Mouse (Mus musculus): ENCODE results near the gene Hnrnpul1.
A peak's percentile ranks its signal among the peaks of the same experiment; 100 is the strongest.

Gene Hnrnpul1

GRCm38 (mm10) chr7:25689603-25690021, 64.9 kb downstream of the Hnrnpul1 start:
- peak; percentile 60 for DNase-seq (ENCODE audit: low read depth)

GRCm38 (mm10) chr7:25688810-25689586, 65.6 kb downstream of the Hnrnpul1 start:
- peak; percentile 80 for DNase-seq (ENCODE audit: low read depth)

GRCm38 (mm10) chr7:25687811-25688401, 66.7 kb downstream of the Hnrnpul1 start:
- no peak for DNase-seq (ENCODE audit: low read depth)

GRCm38 (mm10) chr7:25686680-25687531, 67.7 kb downstream of the Hnrnpul1 start, which contains the start of gene Tgfb1:
Gene Tgfb1, plus strand, starts transcription at chr7:25687002.
- DNase-seq (ENCODE audit: low read depth): peak; percentile 65

GRCm38 (mm10) chr7:25685926-25686470, 68.6 kb downstream of the Hnrnpul1 start:
- no peak for DNase-seq (ENCODE audit: low read depth)

GRCm38 (mm10) chr7:25684659-25685058, 69.9 kb downstream of the Hnrnpul1 start:
- DNase-seq (ENCODE audit: low read depth): no peak

GRCm38 (mm10) chr7:25683474-25684180, 70.9 kb downstream of the Hnrnpul1 start:
- DNase-seq (ENCODE audit: low read depth): peak; percentile 70

GRCm38 (mm10) chr7:25681341-25682231, 73.0 kb downstream of the Hnrnpul1 start:
- DNase-seq (ENCODE audit: low read depth): no peak

GRCm38 (mm10) chr7:25680514-25681258, 73.9 kb downstream of the Hnrnpul1 start, which contains the start of gene B9d2:
Gene B9d2, plus strand, starts transcription at chr7:25680780.
- DNase-seq (ENCODE audit: low read depth): peak; percentile 98

GRCm38 (mm10) chr7:25679971-25680370, 74.6 kb downstream of the Hnrnpul1 start:
- no peak for DNase-seq (ENCODE audit: low read depth)

GRCm38 (mm10) chr7:25677013-25677412, 77.5 kb downstream of the Hnrnpul1 start:
- DNase-seq (ENCODE audit: low read depth): no peak

- no peak for DNase-seq (ENCODE audit: low read depth)
Measured at GRCm38 (mm10) chr7:25676085-25676781, 78.3 kb downstream of the Hnrnpul1 start.

- no peak for DNase-seq (ENCODE audit: low read depth)
Measured at GRCm38 (mm10) chr7:25675405-25675804, 79.2 kb downstream of the Hnrnpul1 start.

- no peak for DNase-seq (ENCODE audit: low read depth)
Measured at GRCm38 (mm10) chr7:25674719-25675300, 79.7 kb downstream of the Hnrnpul1 start, which contains the start of gene Tmem91. Gene Tmem91, minus strand, starts transcription at chr7:25675166.

GRCm38 (mm10) chr7:25674297-25674696, 80.3 kb downstream of the Hnrnpul1 start:
- DNase-seq (ENCODE audit: low read depth): no peak

- DNase-seq (ENCODE audit: low read depth): no peak
Measured at GRCm38 (mm10) chr7:25672442-25672841, 82.1 kb downstream of the Hnrnpul1 start.

GRCm38 (mm10) chr7:25671686-25672085, 82.9 kb downstream of the Hnrnpul1 start:
- no peak for DNase-seq (ENCODE audit: low read depth)

Measured in c-Kit-positive CD71-negative TER-119-negative erythroid progenitor cells, embryonic 14.5 days (primary cell).